13 mouse cellular contexts compared by ENCODE assay signal in genomic region chr15:86279059-86279974, GRCm38 (mm10).
DNase-seq lines count a peak whose midpoint lies in the region; ATAC-seq lines count a peak whose summit lies in the region.
"Had no signal": no experiment of that assay in that cellular context is flagged by ENCODE, and none has a peak within 500 bp of the region (broad histone marks: within the 10 kb centered on the region; RNA-seq: fewer than 3 reads in every experiment).

No protein-coding gene starts in this region.

- no peak overlapping the region for H3K9ac ChIP-seq in forebrain, embryonic 12.5 days
- no peak overlapping the region; the same call in 1 of the 2 replicates for H3K9ac ChIP-seq in neural tube, embryonic 13.5 days
- H3K9ac ChIP-seq: midbrain, embryonic 15.5 days had no signal

- no peak overlapping the region for H3K4me2 ChIP-seq in forebrain, embryonic 12.5 days
- H3K4me2 ChIP-seq in neural tube, embryonic 13.5 days: no peak overlapping the region
- H3K4me2 ChIP-seq: midbrain, embryonic 15.5 days had no signal

- H3K27me3 ChIP-seq in forebrain, embryonic 10.5 days (ENCODE audit: poor library complexity, severe bottlenecking): peaks cover 90% of the 10 kb centered on the region
- H3K27me3 ChIP-seq in forebrain, embryonic 12.5 days: peaks cover 54% of the 10 kb centered on the region
- H3K27me3 ChIP-seq in neural tube, embryonic 13.5 days: no peaks in the 10 kb centered on the region
- H3K27me3 ChIP-seq: midbrain, embryonic 15.5 days had no signal

- WGBS in forebrain, embryonic 10.5 days: 85% methylated on average over 14 of the region's 14 CpGs
- 54% methylated on average over 14 of the region's 14 CpGs for WGBS in forebrain, embryonic 12.5 days
- WGBS in neural tube, embryonic 13.5 days: 47% methylated on average over 14 of the region's 14 CpGs

- peak overlapping the region; percentile 9 for H3K27ac ChIP-seq in forebrain, embryonic 10.5 days
- no peak overlapping the region for H3K27ac ChIP-seq in forebrain, embryonic 12.5 days
- 0 out of 2 replicates have a peak overlapping the region, but pooled peaks have one; percentile 5 for H3K27ac ChIP-seq in neural tube, embryonic 13.5 days (replicated peaks)
- H3K27ac ChIP-seq: midbrain, embryonic 15.5 days had no signal

- ATAC-seq in forebrain, embryonic 12.5 days (ENCODE audit: low FRiP score): no peak; the same call in 1 of the 2 replicates
- ATAC-seq in neural tube, embryonic 13.5 days (ENCODE audit: low read depth): no peak
- ATAC-seq: hindbrain, embryonic 16.5 days; midbrain, embryonic 15.5 days had no signal

- no peak overlapping the region for H3K4me3 ChIP-seq in forebrain, embryonic 10.5 days
- no peak overlapping the region for H3K4me3 ChIP-seq in forebrain, embryonic 12.5 days (replicated peaks)
- no peak overlapping the region for H3K4me3 ChIP-seq in neural tube, embryonic 13.5 days
- H3K4me3 ChIP-seq: midbrain, embryonic 15.5 days had no signal

- no peak for DNase-seq in forebrain, embryonic 10.5 days (ENCODE audit: extremely low spot score, low spot score)
- DNase-seq in kidney, postnatal 10 days: peak; percentile 43
- no peak for DNase-seq in kidney, postnatal 25 days
- DNase-seq in neural tube, embryonic 10.5 days (ENCODE audit: extremely low spot score, low spot score): no peak
- peak; percentile 53 for DNase-seq in telencephalon, adult 2 months (ENCODE audit: low read depth, low spot score)
- no peak for DNase-seq in heart, postnatal 4 days
- DNase-seq: cerebellum, adult 9-10 months; heart, adult 11 months; lung, postnatal 36 days had no signal

- no peaks in the 10 kb centered on the region for H3K9me3 ChIP-seq in forebrain, embryonic 10.5 days
- no peaks in the 10 kb centered on the region for H3K9me3 ChIP-seq in forebrain, embryonic 12.5 days
- H3K9me3 ChIP-seq in neural tube, embryonic 13.5 days: no peaks in the 10 kb centered on the region
- H3K9me3 ChIP-seq: midbrain, embryonic 15.5 days had no signal

- no peaks in the 10 kb centered on the region for H3K36me3 ChIP-seq in forebrain, embryonic 10.5 days (replicated peaks)
- H3K36me3 ChIP-seq in forebrain, embryonic 12.5 days (replicated peaks): no peaks in the 10 kb centered on the region
- H3K36me3 ChIP-seq in neural tube, embryonic 13.5 days: no peaks in the 10 kb centered on the region
- H3K36me3 ChIP-seq: midbrain, embryonic 15.5 days had no signal

- H3K4me1 ChIP-seq in forebrain, embryonic 10.5 days: peaks cover 74% of the 10 kb centered on the region
- peaks cover 70% of the 10 kb centered on the region for H3K4me1 ChIP-seq in forebrain, embryonic 12.5 days
- H3K4me1 ChIP-seq in neural tube, embryonic 13.5 days (replicated peaks): peaks cover 62% of the 10 kb centered on the region

Comparison
In these comparisons a context has a peak if more than half of its experiments do, and no peak if none do; other contexts are left out.
1. DNase-seq: peak in kidney, postnatal 10 days (single experiment) and telencephalon, adult 2 months (single experiment); none in forebrain, embryonic 10.5 days (single experiment), kidney, postnatal 25 days (0 of 2), neural tube, embryonic 10.5 days (single experiment) and heart, postnatal 4 days (single experiment).